Mouse (Mus musculus): Measurements from ENCODE around the gene Tkt.

Tkt gene

DNA sequence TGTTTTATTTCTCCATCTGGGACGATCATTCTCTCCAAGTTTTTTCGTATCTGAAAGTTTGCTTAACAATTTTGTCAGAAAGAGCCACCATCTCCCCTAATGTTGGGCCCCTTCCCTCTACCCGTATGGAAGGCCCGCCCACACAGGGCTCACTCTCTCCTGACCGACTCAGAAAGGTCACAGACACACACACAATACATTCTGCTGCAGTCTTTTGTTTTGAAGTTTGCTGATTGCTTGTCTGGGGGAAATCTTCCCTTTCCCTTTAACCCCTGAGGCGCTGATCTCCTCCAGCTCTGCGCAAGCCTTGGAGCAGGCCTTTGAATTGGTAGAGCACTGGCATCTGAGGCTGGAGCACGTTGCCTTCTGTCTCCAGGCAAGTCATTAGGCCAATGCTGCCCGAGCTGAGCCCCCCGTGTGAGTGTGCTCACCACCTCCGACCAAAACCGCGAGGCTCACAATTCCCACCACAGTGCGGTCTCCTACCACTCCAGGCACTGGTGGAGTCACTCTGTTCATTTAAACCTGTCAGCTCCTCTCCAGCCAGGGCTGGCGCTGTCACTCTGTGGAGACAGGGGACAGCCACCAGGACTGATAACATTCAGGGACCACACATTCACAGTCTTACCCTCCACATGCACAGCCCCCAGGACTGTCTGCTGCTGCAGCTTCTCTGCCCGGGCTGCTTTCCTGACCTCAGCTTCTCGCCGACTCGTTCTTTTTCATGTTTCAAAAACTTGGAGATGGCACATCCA lies 36.5 kb downstream of the Tkt start:
- no peak for ATAC-seq (ENCODE audit: low TSS enrichment)

DNA sequence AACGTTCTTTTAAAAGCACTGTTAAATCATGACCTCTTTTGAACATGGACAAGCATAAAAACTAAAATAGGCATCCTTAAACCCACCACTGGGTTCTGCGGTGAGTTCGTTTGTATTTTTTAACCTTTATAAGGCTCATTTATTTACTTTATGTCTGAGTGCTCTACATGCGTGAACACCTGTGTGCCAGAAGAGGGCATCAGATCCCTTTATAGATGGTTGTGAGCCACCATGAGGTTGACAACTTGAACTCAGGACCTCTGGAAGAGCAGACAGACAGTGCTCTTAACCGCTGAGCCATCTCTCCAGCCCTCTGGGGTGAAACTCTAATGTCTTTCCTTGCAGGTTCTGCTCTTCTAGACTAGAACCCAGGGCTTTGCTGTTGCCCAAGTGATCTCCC lies 37.2 kb downstream of the Tkt start:
- no peak for ATAC-seq (ENCODE audit: low TSS enrichment)

GRCm38 (mm10) chr14:30586780-30587461 lies 38.8 kb downstream of the Tkt start:
- ATAC-seq (ENCODE audit: low TSS enrichment) = no peak

GRCm38 (mm10) chr14:30590041-30590645 lies 42.0 kb downstream of the Tkt start:
- no peak for ATAC-seq (ENCODE audit: low TSS enrichment)

- ATAC-seq (ENCODE audit: low TSS enrichment) = no peak
Observed at GRCm38 (mm10) chr14:30590918-30591317, 42.8 kb downstream of the Tkt start.

DNA sequence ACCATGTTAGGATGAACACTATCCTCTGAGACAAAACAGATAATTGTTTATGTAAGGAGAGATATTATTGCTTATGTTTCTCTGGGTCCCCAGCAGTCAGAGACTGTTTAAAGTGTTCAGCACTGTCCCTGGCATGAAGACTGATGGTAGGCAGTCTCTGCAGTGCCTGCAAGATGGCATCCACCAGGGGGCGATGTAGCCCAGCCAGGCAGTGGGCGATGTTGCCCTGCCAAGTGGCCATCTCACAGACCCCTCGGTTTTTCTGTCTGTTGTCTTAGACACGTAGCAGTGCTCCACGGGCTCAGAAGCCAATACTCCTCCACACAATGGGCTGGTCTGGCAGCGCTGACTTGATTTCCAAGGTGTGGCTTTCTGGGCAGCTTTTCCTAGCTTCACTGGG lies 43.3 kb downstream of the Tkt start:
- peak; percentile 39; the same call in 1 of the 2 replicates for ATAC-seq (ENCODE audit: low TSS enrichment)

DNA sequence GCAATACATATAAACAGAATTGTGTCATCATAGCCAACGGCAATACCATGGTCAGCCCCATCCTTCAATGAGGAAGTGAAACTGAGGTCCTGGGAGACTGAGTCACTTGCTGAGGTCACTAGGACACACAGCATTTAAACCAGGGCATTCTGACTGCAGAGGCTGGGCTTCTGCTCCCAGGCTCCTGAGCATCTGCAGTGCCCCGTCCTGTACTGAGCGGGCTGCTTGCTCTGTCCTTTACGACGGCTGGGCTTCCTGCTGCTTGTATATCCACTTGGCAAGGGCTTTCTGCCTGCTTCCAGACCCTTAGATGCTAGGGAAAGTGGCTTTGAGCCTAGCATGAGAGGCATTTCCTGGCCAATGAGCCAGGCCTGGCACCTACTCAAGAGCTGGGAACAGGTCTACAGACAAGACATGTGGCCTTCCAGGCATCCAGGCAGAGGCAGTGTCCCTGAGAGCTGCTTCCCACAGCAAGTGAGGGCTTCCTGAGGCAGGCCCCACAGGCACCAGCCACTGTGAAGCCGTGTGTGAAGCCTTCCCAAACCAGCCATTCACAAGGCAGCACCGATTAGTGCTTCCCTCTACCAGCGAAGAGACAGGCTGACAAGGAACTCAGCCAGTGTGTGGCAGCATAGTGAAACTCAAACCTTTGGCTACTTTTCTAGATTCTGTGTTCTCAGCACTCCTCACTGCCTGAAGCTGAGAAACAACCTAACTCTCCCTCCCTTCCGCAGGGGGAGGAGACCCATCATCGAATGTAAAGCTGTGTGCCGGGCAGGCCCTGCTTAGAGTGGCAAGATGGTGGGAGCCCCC lies 45.3 kb downstream of the Tkt start:
- ATAC-seq (ENCODE audit: low TSS enrichment) = peak; percentile 94

DNA sequence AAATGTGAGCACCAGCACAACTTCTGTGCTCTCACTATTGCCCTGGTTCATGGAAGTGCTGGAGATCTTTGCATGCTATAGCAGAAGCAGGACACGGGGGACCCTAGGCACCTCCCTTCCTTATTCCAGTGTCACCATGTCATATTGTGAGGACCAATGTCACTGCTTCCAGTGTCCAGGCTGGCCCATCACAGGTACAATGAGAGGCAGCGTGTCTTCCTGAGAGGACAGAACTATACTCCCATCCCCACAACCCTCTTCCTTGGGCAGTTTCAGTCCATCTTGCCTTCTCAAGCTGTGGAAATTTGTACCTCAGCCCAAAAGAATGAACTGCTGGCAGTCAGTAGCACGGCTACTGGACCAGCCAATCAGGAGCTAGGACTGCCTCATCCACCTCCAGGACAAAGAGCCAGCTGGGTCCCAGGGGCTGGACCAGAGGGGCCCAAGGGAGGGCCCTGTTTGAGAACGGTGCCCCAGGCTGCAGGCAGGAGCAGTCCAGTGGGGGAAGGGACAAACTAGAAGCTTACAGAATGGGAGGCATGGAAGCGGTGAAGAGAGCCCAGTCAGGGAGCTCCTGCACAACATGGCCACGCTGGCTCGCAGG lies 46.0 kb downstream of the Tkt start:
- ATAC-seq (ENCODE audit: low TSS enrichment) = peak; percentile 41; the same call in 1 of the 2 replicates

DNA sequence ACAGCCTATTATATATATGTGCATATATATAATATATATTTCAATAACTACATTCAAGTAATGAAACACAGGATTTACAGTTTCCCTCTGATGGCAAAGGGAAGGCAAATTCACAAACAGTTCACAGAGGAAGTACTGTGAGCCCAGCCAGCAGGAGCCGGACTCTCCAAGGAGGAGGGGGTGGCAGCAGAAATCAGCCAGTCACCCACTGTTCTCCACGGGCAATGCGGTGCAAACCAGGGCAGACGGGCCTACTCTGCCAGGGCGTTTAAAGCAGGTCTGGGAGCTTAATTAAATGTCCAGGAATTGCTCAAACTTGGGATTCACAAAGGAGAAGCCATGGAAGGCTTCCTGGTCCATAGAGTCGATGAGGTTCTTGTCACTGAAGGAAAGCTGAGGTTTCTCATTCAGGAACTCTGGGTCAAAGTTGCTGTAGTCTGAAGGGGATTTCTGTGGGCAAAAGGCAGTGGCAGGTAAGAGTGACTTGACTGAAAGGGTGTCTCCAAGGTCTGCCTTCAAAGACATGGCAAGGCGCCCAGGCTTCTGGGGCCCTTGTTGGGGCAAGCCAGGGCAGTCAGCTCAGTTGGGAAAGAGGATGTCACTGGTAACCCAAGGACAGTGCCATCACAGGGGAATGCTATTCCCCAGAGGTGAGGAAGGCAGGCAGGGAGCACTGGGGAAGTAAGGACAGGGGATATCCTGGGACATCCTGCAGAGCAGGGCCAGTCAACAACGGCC lies 47.6 kb downstream of the Tkt start:
- no peak for ATAC-seq (ENCODE audit: low TSS enrichment)

- ATAC-seq (ENCODE audit: low TSS enrichment) = no peak
Observed at GRCm38 (mm10) chr14:30596407-30596806, 48.2 kb downstream of the Tkt start.

- no peak for ATAC-seq (ENCODE audit: low TSS enrichment)
Observed at GRCm38 (mm10) chr14:30597142-30597541, 49.0 kb downstream of the Tkt start.

- ATAC-seq (ENCODE audit: low TSS enrichment) = no peak
Observed at GRCm38 (mm10) chr14:30606817-30607216, 58.7 kb downstream of the Tkt start.

DNA sequence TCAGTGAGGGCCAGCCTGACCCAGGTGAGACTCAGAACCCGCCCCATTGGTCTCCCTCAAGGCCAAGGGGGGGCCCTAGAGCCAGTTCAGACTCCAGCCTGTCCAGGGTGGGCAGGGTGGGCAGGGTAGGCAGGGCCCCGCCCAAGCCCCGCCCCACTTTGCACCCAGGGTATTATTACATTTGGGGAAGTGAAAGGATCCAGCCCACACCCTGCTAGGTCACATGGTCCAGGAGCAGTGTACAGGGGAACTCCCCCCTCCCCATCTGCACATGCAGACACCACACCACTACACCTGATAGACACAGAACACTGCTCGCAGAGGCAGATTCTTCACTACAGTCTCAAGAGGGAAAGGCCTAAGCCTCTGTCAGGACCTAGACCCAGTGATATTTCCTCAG lies 59.5 kb downstream of the Tkt start:
- no peak for ATAC-seq (ENCODE audit: low TSS enrichment)

GRCm38 (mm10) chr14:30608176-30608575 lies 60.0 kb downstream of the Tkt start:
- no peak for ATAC-seq (ENCODE audit: low TSS enrichment)

DNA sequence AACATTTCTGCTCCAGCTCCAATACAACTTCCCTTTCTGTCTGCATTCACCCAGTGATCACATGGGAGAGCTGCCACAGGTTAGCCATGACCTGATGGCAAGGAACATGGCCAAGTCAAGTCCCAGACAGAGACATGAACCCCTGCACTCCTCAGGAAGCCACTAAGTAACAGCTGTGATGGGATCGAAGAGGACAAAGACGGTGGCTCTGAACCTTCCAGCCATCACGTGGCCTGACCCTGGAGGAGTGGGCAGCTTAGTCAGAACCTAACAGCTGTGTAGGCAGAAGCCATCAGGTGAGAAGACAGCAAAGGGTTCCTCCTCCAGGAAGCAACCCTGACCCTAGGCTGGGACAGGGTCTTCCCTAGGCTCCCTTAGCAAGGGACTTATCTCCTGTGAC lies 61.3 kb downstream of the Tkt start:
- no peak for ATAC-seq (ENCODE audit: low TSS enrichment)

DNA sequence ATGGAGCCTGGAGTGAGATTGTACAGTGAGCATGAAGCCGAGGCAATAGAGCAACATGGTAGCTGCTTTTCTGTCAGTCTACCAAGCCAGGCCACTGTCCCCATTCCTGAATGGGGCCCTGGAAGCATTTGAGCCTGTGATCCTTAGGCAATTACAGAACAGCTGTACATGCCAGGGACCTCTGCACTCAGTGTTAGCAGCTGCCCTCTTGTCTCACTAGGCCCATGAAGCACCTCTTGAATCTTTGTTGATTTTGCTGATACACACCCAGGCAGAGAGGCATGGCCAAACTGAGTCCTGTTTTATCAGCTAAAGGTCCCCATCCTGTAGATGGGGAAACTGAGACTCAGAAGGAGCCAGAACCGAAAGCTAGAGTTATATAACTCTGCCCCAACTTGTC lies 62.1 kb downstream of the Tkt start:
- no peak for ATAC-seq (ENCODE audit: low TSS enrichment)

DNA sequence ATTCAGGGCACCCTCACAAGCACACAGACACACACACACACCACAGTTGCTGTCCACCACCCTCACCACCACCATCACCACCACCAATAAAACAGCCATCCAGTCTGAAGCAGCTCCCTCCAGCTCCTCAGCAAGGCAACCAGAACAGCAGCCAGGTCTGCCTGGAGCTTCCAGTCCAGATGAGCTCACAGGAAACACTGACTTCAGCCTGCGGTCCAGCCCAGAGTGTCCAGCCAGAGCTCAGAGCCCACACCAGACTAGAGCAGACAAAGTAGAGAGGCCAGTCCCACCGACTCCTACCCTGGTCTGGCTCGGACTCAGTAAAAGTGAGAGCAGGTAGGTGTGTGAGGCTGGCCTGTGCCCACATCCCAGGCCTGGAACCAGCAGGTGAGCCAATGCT lies 62.8 kb downstream of the Tkt start:
- ATAC-seq (ENCODE audit: low TSS enrichment) = no peak

GRCm38 (mm10) chr14:30612523-30612922 lies 64.4 kb downstream of the Tkt start:
- ATAC-seq (ENCODE audit: low TSS enrichment) = 0 out of 2 replicates have a peak, but pooled peaks have one; percentile 66

DNA sequence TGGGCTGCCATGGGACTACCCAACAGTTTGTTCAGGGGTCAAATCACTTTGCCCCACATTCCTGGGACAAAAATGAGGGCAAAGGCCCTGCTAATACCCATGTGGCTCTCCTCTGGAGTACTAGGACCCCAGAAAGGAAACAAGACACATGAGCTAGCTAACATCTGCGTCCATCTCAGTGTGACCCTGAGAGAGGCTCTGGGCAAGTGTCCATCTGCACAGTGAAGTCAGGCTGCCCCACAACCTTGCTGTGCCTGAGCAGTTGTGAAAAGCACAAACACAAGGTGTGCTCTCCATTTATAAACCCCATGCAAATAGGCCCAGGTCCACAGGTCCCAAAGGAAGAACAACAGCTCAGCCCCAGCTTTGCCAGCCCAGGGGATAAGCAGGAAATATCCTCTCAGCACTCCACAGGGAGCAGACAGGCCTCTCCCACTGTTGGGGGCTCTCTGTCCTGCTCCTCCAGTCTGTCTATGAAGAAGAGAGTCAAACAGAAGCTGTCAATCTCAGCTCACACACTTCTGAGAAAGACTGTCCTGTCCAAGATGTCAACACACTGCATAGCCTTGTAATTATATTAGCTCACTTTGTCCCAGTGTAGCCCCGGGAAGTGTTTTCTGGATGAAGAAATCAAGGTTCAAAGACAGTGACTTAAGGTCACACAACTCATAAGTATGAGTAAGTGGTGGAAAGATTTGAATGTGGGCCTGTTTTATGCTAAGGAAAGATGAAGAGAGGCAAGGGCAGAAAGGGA lies 65.0 kb downstream of the Tkt start:
- ATAC-seq (ENCODE audit: low TSS enrichment) = no peak

DNA sequence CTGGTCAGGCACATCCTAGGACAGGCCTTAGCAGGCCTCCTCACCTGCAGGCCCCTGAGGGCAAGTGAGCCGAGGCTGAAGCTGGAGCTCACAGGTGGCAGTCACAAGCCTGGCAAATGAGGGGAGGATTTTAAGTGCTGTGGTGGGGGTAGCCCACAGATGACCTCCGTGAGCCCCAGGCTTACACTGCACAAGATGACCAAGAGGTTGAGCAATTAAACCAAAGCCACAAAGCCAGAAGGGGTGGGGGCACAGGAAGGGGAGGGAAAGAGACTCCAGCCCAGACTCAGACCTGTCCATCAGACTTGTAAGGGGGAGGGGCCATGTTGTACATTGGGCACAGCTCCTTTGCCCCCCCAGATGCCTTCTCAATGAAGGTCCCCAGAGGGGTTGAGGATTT lies 68.6 kb downstream of the Tkt start:
- ATAC-seq (ENCODE audit: low TSS enrichment) = no peak

All from frontal cortex, adult (tissue).